Mouse (Mus musculus) lung, postnatal 0 days (tissue): ENCODE data around the gene Socs1. TPM values are rescaled to one million over a fixed set of nuclear protein-coding genes. Genes with fewer than 3 reads are reported as not detected.

Experiments
- ATAC-seq: fragments of 200-750 bp; cut with Nextera tagmentation; 2 replicates; pipeline ENCODE4 v1.8.0; 2017; ENCODE audit warnings: moderate library complexity
- DNase-seq: peaks from one replicate; pipeline ENCODE4 v3.0.0-alpha.2; 2016; ENCODE audit warnings: low spot score
- H3K27ac ChIP-seq: fragments of 300-500 bp; sonication (generic); 2 replicates; pipeline ENCODE4 v1.5.1; 2014; ENCODE audit warnings: antibody characterized with exemption, mild to moderate bottlenecking, low read length, mixed read lengths
- H3K27me3 ChIP-seq: fragments of 300-500 bp; sonication (generic); replicated peaks from 2 replicates; pipeline ENCODE4 v1.6.1; 2014; ENCODE audit warnings: low read length, mixed read lengths; ENCODE audit not compliant: insufficient read depth
- H3K36me3 ChIP-seq: fragments of 300-500 bp; sonication (generic); 2 replicates; pipeline ENCODE4 v1.6.1; 2014; ENCODE audit warnings: low read length, mixed read lengths; ENCODE audit not compliant: insufficient read depth
- H3K4me1 ChIP-seq: fragments of 300-500 bp; sonication (generic); 2 replicates; pipeline ENCODE4 v1.6.1; 2014; ENCODE audit warnings: antibody characterized with exemption, low read depth, low read length, mixed read lengths; ENCODE audit not compliant: insufficient read depth
- H3K4me2 ChIP-seq: fragments of 300-500 bp; sonication (generic); replicated peaks from 2 replicates; pipeline ENCODE4 v1.6.1; 2014; ENCODE audit warnings: low read depth, mild to moderate bottlenecking, low read length, moderate library complexity, mixed read lengths
- H3K4me3 ChIP-seq: fragments of 300-500 bp; sonication (generic); 2 replicates; pipeline ENCODE4 v1.5.1; 2014; ENCODE audit warnings: low read depth, low read length
- H3K9ac ChIP-seq: fragments of 300-500 bp; sonication (generic); replicated peaks from 2 replicates; pipeline ENCODE4 v1.6.1; 2014; ENCODE audit warnings: low read depth, mild to moderate bottlenecking
- H3K9me3 ChIP-seq: fragments of 300-500 bp; sonication (generic); 2 replicates; pipeline ENCODE4 v1.6.1; 2016; ENCODE audit warnings: low read length, mixed read lengths
- CTCF ChIP-seq: IDR thresholded peaks from 2 replicates; pipeline ENCODE4 v1.5.1; 2016; ENCODE audit warnings: antibody characterized with exemption, mild to moderate bottlenecking
- EP300 ChIP-seq: IDR thresholded peaks from 2 replicates; pipeline ENCODE4 v1.6.1; 2016; ENCODE audit warnings: antibody characterized with exemption, mild to moderate bottlenecking, control low read depth
- WGBS: fragments of 180-500 bp; shearing (Covaris S2); extraction: QIAGEN DNeasy Blood & Tissue Kit; methylation state at CpG from one replicate; pipeline ENCODE4 v1.1.7; 2014; 5-methylcytosine and 5-hydroxymethylcytosine counted together
- polyA plus RNA-seq: library from polyadenylated mRNA; unstranded; fragments of >200 nt; fragmentation: Nextera tagmentation; extraction: Ambion mirVana; gene quantifications from 2 replicates; pipeline ENCODE4 v1.2.1, GENCODE M21; 2015

Gene Socs1
- polyA plus RNA-seq, 1 experiment from 2014 or later = 9.0 TPM

DNA sequence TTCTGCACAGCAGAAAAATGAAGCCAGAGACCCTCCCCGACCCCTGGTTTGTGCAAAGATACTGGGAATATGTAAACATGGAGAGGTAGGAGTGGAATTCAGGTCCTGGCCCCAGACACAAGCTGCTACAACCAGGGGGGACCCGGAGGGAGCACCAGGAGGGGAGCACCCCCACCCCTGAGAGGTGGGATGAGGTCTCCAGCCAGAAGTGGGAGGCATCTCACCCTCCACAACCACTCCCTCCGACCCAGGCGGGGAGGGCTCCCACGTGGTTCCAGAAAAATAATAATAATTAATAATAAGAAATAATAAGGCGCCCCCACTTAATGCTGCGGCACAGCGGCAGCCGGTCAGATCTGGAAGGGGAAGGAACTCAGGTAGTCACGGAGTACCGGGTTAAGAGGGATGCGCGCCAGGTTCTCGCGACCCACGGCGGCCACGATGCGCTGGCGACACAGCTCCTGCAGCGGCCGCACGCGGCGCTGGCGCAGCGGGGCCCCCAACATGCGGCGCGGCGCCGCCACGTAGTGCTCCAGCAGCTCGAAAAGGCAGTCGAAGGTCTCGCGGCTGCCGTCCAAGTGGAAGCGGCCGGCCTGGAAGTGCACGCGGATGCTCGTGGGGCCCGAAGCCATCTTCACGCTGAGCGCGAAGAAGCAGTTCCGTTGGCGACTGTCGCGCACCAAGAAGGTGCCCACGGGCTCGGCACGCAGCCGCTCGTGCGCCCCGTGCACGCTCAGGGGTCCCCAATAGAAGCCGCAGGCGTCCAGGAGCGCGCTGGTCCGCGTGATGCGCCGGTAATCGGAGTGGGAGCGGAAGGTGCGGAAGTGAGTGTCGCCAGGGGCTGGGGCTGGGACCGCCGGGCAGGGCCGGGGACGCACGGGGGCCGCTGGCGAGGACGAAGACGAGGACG lies 1.2 kb downstream of the Socs1 start:
- Histone ChIP-seq H3K9me3 (no peaks in the 10 kb centered on the region), H3K4me1 (peaks cover 10% of the 10 kb centered on the region; the same call in 1 of the 2 replicates), H3K36me3 (no peaks in the 10 kb centered on the region), H3K27me3 (no peaks in the 10 kb centered on the region), H3K4me2 (peak overlapping the region; percentile 98), H3K4me3 (peak overlapping the region; percentile 81), H3K27ac (peak overlapping the region; percentile 96; the same call in 1 of the 2 replicates), H3K9ac (peak overlapping the region; percentile 23)
- no peak for ATAC-seq
- peak; percentile 48 for TF ChIP-seq CTCF
- no peak for TF ChIP-seq EP300
- peak; percentile 59 for DNase-seq
- 1% methylated on average over 72 of the region's 81 CpGs for WGBS

DNA sequence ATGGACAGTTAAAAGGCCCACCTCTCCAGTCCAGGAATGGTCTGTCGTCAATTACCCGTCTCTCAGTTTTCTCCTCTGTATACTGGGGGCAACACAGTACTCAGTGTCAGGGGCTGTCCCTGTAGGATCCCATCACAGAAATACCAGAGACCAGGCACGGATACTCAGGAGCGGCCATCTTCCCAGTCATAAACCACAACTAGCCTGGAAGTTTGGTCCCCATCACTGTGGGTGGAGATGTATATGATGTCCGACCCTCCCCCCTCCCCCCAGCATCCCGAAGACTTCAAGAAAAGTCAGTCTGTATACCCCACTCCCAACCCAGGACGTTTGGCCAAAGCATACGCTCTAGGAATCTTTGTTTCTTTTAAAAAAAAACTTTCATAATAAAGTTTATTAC lies 1.9 kb downstream of the Socs1 start:
- ATAC-seq = no peak
- WGBS = 53% methylated on average over 8 of the region's 8 CpGs
- DNase-seq = no peak
- Histone ChIP-seq H3K9me3 (no peaks in the 10 kb centered on the region), H3K27me3 (no peaks in the 10 kb centered on the region), H3K27ac (no peak overlapping the region), H3K4me1 (peaks cover 10% of the 10 kb centered on the region; the same call in 1 of the 2 replicates), H3K9ac (no peak overlapping the region), H3K4me2 (0 out of 2 replicates have a peak overlapping the region, but pooled peaks have one; percentile 98), H3K4me3 (peak overlapping the region; percentile 81; the same call in 1 of the 2 replicates), H3K36me3 (no peaks in the 10 kb centered on the region)
- no peak for TF ChIP-seq EP300
- TF ChIP-seq CTCF = no peak

DNA sequence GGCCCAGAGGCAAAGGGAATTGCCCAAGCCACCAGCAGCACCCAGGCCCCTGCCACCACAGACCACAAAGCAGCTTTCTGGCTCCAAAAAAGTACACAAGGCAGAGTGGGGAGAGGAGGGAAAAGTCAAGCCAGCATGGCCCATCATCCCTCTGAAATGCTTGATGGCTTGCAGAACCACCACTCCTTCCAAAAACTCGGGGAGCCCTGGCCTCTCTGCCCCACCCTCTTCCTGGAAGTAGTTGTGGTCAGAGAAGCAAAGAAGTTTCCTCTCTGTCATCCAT lies 2.2 kb downstream of the Socs1 start:
- no peaks in the 10 kb centered on the region for H3K27me3 ChIP-seq
- no peak overlapping the region for H3K27ac ChIP-seq
- H3K9me3 ChIP-seq = no peaks in the 10 kb centered on the region
- H3K4me3 ChIP-seq = no peak overlapping the region
- 0 out of 2 replicates have a peak overlapping the region, but pooled peaks have one; percentile 98 for H3K4me2 ChIP-seq
- WGBS = 27% methylated on average over 1 of the region's 1 CpGs
- H3K36me3 ChIP-seq = no peaks in the 10 kb centered on the region
- DNase-seq = peak; percentile 35
- ATAC-seq = no peak
- peaks cover 10% of the 10 kb centered on the region; the same call in 1 of the 2 replicates for H3K4me1 ChIP-seq
- no peak for TF ChIP-seq EP300
- TF ChIP-seq CTCF = no peak
- H3K9ac ChIP-seq = no peak overlapping the region

DNA sequence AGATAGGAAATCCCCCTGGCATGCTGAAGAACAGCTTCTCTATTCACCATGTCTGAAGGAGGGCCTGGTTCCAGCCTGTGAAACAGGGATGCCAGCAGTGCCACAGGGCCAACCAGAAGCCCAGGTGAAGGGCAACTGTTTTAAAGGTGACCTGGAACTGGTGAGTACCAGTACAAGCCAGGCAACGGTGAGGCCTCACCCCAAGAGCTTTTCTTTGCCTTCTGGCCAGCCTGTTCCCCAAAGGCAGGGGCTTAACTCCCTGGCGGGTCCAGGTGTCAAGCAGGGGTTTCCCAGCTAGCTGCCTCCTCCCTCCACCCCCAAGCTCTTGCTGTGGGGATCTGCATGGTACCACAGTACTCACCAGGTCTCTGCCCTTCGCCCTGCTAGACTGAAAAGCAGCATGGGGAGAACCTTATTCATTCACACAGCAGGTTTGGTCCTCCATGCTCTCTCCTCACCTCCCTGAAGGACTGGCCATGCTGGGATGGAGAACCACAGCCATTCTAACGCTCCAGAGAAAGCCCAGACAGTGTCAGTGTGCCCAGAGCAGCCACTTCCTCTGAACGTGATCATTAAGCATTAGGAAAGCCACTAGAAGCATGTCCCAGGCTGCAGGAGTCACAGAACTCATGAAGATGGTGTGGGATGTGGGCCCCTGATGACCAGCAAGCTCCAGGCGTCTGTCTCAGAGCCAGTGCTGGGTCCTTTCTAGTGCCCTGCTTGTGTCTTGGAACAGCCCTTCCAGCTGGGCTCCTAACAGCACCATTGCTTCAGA lies 2.8 kb downstream of the Socs1 start:
- no peak for ATAC-seq
- TF ChIP-seq CTCF (no peak), EP300 (no peak)
- Histone ChIP-seq H3K36me3 (no peaks in the 10 kb centered on the region), H3K9ac (no peak overlapping the region), H3K4me1 (peaks cover 10% of the 10 kb centered on the region; the same call in 1 of the 2 replicates), H3K4me2 (0 out of 2 replicates have a peak overlapping the region, but pooled peaks have one; percentile 98), H3K27me3 (no peaks in the 10 kb centered on the region), H3K9me3 (no peaks in the 10 kb centered on the region), H3K4me3 (no peak overlapping the region), H3K27ac (no peak overlapping the region)
- DNase-seq = no peak
- 54% methylated on average over 6 of the region's 6 CpGs for WGBS

DNA sequence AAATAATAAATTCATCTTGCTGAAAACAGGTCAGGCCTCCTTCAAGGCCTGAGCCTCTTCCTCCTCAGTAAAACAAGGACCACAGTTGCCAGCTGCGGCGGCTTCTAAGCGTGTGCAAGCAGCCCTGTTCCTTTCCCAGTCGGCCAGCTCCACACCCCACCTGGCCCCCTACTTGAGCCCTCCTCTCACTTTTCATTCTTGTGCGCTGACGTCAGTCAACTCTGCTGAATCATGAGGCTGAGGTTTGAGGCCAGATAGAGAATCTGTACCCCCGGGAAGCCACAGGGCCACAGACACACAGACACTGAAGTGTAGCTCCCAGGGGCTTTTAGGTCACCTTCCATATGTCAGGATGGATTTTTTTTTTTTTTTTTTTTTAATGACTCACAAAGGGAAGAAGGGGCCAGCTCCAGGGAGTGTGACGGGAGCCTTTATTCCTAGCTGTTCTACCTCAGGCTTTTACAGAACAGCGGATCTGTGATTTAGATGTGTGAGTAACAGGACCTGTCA lies 3.4 kb downstream of the Socs1 start:
- Histone ChIP-seq H3K9me3 (no peaks in the 10 kb centered on the region), H3K9ac (no peak overlapping the region), H3K27ac (no peak overlapping the region), H3K36me3 (no peaks in the 10 kb centered on the region), H3K4me2 (no peak overlapping the region), H3K4me3 (no peak overlapping the region), H3K27me3 (no peaks in the 10 kb centered on the region), H3K4me1 (peaks cover 10% of the 10 kb centered on the region; the same call in 1 of the 2 replicates)
- DNase-seq = peak; percentile 59
- ATAC-seq = no peak
- 62% methylated on average over 9 of the region's 9 CpGs for WGBS
- TF ChIP-seq CTCF = no peak
- no peak for TF ChIP-seq EP300

DNA sequence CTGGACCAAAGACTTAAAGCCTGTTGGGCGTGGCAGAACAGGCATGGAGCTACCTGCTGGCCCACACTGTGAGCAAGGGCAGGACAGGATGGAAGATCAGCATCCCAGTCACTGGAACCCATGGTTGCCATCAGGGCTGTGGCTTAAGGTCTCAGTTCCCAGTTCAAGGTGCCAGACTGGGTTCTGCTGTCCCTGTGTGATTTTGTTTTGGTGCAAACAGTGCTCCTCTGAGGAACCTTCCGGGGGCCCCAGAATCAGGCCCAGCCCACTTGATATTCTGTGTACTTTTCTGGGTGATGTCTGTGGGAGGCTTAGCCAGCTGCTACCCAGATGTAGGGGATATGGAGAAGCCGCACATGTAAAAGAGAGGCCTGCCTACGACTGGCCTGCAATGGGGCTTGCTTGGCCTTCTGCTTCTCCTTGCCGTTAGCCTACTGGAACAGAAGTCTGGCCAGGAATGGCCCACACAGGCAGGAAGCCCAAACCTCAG lies 4.7 kb downstream of the Socs1 start:
- Histone ChIP-seq H3K9ac (no peak overlapping the region), H3K4me2 (no peak overlapping the region), H3K27me3 (no peaks in the 10 kb centered on the region), H3K4me3 (no peak overlapping the region), H3K27ac (no peak overlapping the region), H3K4me1 (peaks cover 10% of the 10 kb centered on the region; the same call in 1 of the 2 replicates), H3K9me3 (no peaks in the 10 kb centered on the region), H3K36me3 (no peaks in the 10 kb centered on the region)
- DNase-seq = no peak
- TF ChIP-seq EP300 (no peak), CTCF (no peak)
- WGBS = 70% methylated on average over 5 of the region's 5 CpGs
- ATAC-seq = no peak
